14 mouse cellular contexts compared by ENCODE assay signal in the genomic region with DNA sequence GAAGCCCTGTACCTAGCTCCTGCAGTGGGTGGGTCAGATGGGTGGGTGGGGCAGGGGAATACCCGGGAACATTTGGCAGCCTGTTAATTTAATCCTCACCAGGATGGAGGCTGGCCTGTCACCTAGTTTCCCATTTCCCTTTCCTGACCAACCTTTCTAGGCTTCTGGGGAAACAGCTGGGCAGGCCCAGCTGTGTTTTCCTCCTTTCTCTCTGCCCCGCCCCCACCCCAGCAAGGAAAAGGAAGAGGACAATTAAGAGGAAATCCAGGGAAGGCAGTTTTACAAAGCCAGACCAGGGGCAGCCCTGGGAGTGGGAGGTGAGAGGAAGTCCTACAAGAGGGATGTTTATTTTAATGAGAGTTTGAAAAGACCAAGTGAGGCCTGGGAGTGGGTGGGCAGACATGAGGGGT. TPM values are rescaled to one million over a fixed set of nuclear protein-coding genes. Genes with fewer than 3 reads are reported as not detected.
DNase-seq lines count a peak whose midpoint lies in the region; ATAC-seq and TF ChIP-seq lines count a peak whose summit lies in the region.
"Had no signal": no experiment of that assay in that cellular context is flagged by ENCODE, and none has a peak within 500 bp of the region (broad histone marks: within the 10 kb centered on the region; RNA-seq: fewer than 3 reads in every experiment).

No protein-coding gene starts in this region.

- no peak overlapping the region for H3K4me2 ChIP-seq in heart, postnatal 0 days (ENCODE audit: low read depth, low read length)
- no peak overlapping the region for H3K4me2 ChIP-seq in kidney, postnatal 0 days (ENCODE audit: low read length)
- H3K4me2 ChIP-seq: embryonic facial prominence, embryonic 15.5 days; forebrain, embryonic 15.5 days; liver, embryonic 12.5 days; stomach, embryonic 15.5 days had no signal

- TF ChIP-seq CTCF in kidney, adult 2 months (conservative IDR thresholded peaks at IDR 0.05; ENCODE audit: insufficient read depth, insufficient read length, low read depth, low read length): no peak
- no peak for TF ChIP-seq CTCF in heart, postnatal 0 days (IDR thresholded peaks at IDR 0.05; ENCODE audit: low read depth)
- no peak for TF ChIP-seq CTCF in kidney, postnatal 0 days (IDR thresholded peaks at IDR 0.05; ENCODE audit: low read depth)

- H3K4me1 ChIP-seq in kidney, adult 2 months (ENCODE audit: control insufficient read depth, insufficient read depth, low read length): no peaks in the 10 kb centered on the region
- no peaks in the 10 kb centered on the region for H3K4me1 ChIP-seq in heart, postnatal 0 days (ENCODE audit: control insufficient read depth, insufficient read depth)
- no peaks in the 10 kb centered on the region for H3K4me1 ChIP-seq in kidney, postnatal 0 days (replicated peaks; ENCODE audit: insufficient read depth, low read length)

- TF ChIP-seq POLR2A in kidney, adult 2 months (IDR thresholded peaks at IDR 0.05; ENCODE audit: low read depth, low read length): no peak

- no peak overlapping the region for H3K9ac ChIP-seq in heart, postnatal 0 days (replicated peaks; ENCODE audit: low read depth, low read length)
- H3K9ac ChIP-seq in kidney, postnatal 0 days (ENCODE audit: low read depth, low read length): no peak overlapping the region
- H3K9ac ChIP-seq: embryonic facial prominence, embryonic 15.5 days; forebrain, embryonic 15.5 days; liver, embryonic 12.5 days; stomach, embryonic 15.5 days had no signal

- no peaks in the 10 kb centered on the region for H3K27me3 ChIP-seq in kidney, adult 2 months (replicated peaks; ENCODE audit: control insufficient read depth, insufficient read depth, low read length)
- no peaks in the 10 kb centered on the region for H3K27me3 ChIP-seq in heart, postnatal 0 days (ENCODE audit: control insufficient read depth, insufficient read depth, low read length)
- no peaks in the 10 kb centered on the region for H3K27me3 ChIP-seq in kidney, postnatal 0 days (ENCODE audit: insufficient read depth, low read length)
- H3K27me3 ChIP-seq: embryonic facial prominence, embryonic 15.5 days; forebrain, embryonic 15.5 days; liver, embryonic 12.5 days; stomach, embryonic 15.5 days had no signal

- H3K4me3 ChIP-seq in kidney, adult 2 months (ENCODE audit: insufficient read depth, low read depth, low read length): no peak overlapping the region
- H3K4me3 ChIP-seq in heart, postnatal 0 days (ENCODE audit: low read depth, low read length): no peak overlapping the region
- no peak overlapping the region for H3K4me3 ChIP-seq in kidney, postnatal 0 days (replicated peaks; ENCODE audit: low read depth, low read length)
- H3K4me3 ChIP-seq: embryonic facial prominence, embryonic 15.5 days; forebrain, embryonic 15.5 days; liver, embryonic 12.5 days; midbrain, embryonic 10.5 days; myocyte; stomach, embryonic 15.5 days had no signal

- no peak overlapping the region for H3K27ac ChIP-seq in kidney, adult 2 months (ENCODE audit: insufficient read depth, low read depth, low read length)
- H3K27ac ChIP-seq in heart, postnatal 0 days (ENCODE audit: low read depth): no peak overlapping the region
- H3K27ac ChIP-seq in kidney, postnatal 0 days: no peak overlapping the region
- H3K27ac ChIP-seq: embryonic facial prominence, embryonic 15.5 days; forebrain, embryonic 15.5 days; liver, embryonic 12.5 days; stomach, embryonic 15.5 days had no signal

- no peaks in the 10 kb centered on the region for H3K36me3 ChIP-seq in kidney, adult 2 months (ENCODE audit: control insufficient read depth, insufficient read depth, low read length)
- no peaks in the 10 kb centered on the region for H3K36me3 ChIP-seq in heart, postnatal 0 days (replicated peaks; ENCODE audit: control insufficient read depth, insufficient read depth, low read length)
- no peaks in the 10 kb centered on the region for H3K36me3 ChIP-seq in kidney, postnatal 0 days (ENCODE audit: insufficient read depth, low read length)
- H3K36me3 ChIP-seq: embryonic facial prominence, embryonic 15.5 days; forebrain, embryonic 15.5 days; liver, embryonic 12.5 days; midbrain, embryonic 10.5 days; stomach, embryonic 15.5 days had no signal

- DNase-seq in kidney, adult 2 months: peak; percentile 16
- no peak for DNase-seq in kidney, adult 11 months
- DNase-seq in heart, postnatal 0 days (ENCODE audit: low spot score): no peak
- peak; percentile 44 for DNase-seq in kidney, postnatal 0 days (ENCODE audit: low spot score)
- peak; percentile 25 to 53 for DNase-seq in lung, postnatal 4 days
- no peak for DNase-seq in cerebellum, adult 11-12 months
- DNase-seq in left cerebral cortex, postnatal 36 days (ENCODE audit: low spot score in 2 of 2): no peak
- DNase-seq: cerebellum, postnatal 36 days had no signal

- peak; percentile 86 for TF ChIP-seq EP300 in heart, postnatal 0 days (IDR thresholded peaks at IDR 0.05; ENCODE audit: low read depth)

- H3K9me3 ChIP-seq in heart, postnatal 0 days (replicated peaks; ENCODE audit: control insufficient read depth, low read length): no peaks in the 10 kb centered on the region; the same call in 1 of the 2 replicates
- no peaks in the 10 kb centered on the region for H3K9me3 ChIP-seq in kidney, postnatal 0 days (replicated peaks; ENCODE audit: low read length)
- H3K9me3 ChIP-seq: embryonic facial prominence, embryonic 15.5 days; forebrain, embryonic 15.5 days; stomach, embryonic 15.5 days had no signal

- WGBS in kidney, adult 2 months: 18% methylated on average over 2 of the region's 2 CpGs
- WGBS in heart, postnatal 0 days: 31% methylated on average over 2 of the region's 2 CpGs
- 6% methylated on average over 1 of the region's 2 CpGs for WGBS in kidney, postnatal 0 days

- intact Hi-C loops in left cerebral cortex, postnatal 36 days (cut with DNase I): no loop called here

- peak; percentile 51 for ATAC-seq in heart, postnatal 0 days (ENCODE audit: insufficient read depth, low read depth)
- no peak for ATAC-seq in kidney, postnatal 0 days (replicated peaks; ENCODE audit: low FRiP score, low read depth)
- ATAC-seq: forebrain, embryonic 15.5 days; liver, embryonic 12.5 days had no signal

RNA-seq across cellular contexts. Expression of gene Tspan18, which starts 46.4 kb away (rescaled TPM):
- 18.9 and 20.9 TPM in 2 replicates for polyA plus RNA-seq in kidney, adult 2 months (2012; rRNA removed)
- total RNA-seq in heart, postnatal 0 days (2014; rRNA removed; ENCODE audit: low replicate concordance): 64.4 and 66.2 TPM in 2 replicates
- 37.6 and 39.8 TPM in 2 replicates for polyA plus RNA-seq in heart, postnatal 0 days (2015; fragmentation: Nextera tagmentation; extraction: Ambion mirVana)
- 26.4 and 29.2 TPM in 2 replicates for polyA plus RNA-seq in kidney, postnatal 0 days (2015; fragmentation: Nextera tagmentation; extraction: Ambion mirVana)
- 1 to 10 TPM; 2.1 TPM for total RNA-seq in left cerebral cortex, postnatal 36 days (2021)

Comparison
In these comparisons a context has a peak if more than half of its experiments do, and no peak if none do; other contexts are left out.
1. DNase-seq: peak in kidney, adult 2 months (single experiment), kidney, postnatal 0 days (single experiment) and lung, postnatal 4 days (2 of 2); none in kidney, adult 11 months (single experiment), heart, postnatal 0 days (single experiment), cerebellum, adult 11-12 months (single experiment) and left cerebral cortex, postnatal 36 days (0 of 2).